Mouse (Mus musculus) midbrain, embryonic 14.5 days (tissue): ENCODE results near the gene Rgmb. TPM values are rescaled to one million over a fixed set of nuclear protein-coding genes. Genes with fewer than 3 reads are reported as not detected.

Experiments used
- ATAC-seq: fragments of 200-750 bp; cut with Nextera tagmentation; 2 replicates; pipeline ENCODE4 v1.8.0; 2017; ENCODE audit warnings: moderate number of reproducible peaks, moderate library complexity; ENCODE audit not compliant: low FRiP score, low TSS enrichment
- DNase-seq: peaks from one replicate; pipeline ENCODE4 v3.0.0-alpha.2; 2015
- H3K27ac ChIP-seq: fragments of 300-500 bp; sonication (generic); replicated peaks from 2 replicates; pipeline ENCODE4 v1.5.1; 2014; ENCODE audit warnings: mild to moderate bottlenecking, low read depth, low read length, moderate library complexity
- H3K27me3 ChIP-seq: fragments of 300-500 bp; sonication (generic); 2 replicates; pipeline ENCODE4 v1.6.1; 2014; ENCODE audit warnings: low read length, control low read depth, mixed read lengths; ENCODE audit not compliant: control insufficient read depth, insufficient read depth
- H3K36me3 ChIP-seq: fragments of 300-500 bp; sonication (generic); 2 replicates; pipeline ENCODE4 v1.6.1; 2014; ENCODE audit warnings: low read length, control low read depth; ENCODE audit not compliant: control insufficient read depth, insufficient read depth
- H3K4me1 ChIP-seq: fragments of 300-500 bp; sonication (generic); 2 replicates; pipeline ENCODE4 v1.6.1; 2014; ENCODE audit warnings: mild to moderate bottlenecking, antibody characterized with exemption, low read length, control low read depth; ENCODE audit not compliant: control insufficient read depth, insufficient read depth
- H3K4me2 ChIP-seq: fragments of 300-500 bp; sonication (generic); 2 replicates; pipeline ENCODE4 v1.6.1; 2014; ENCODE audit warnings: mild to moderate bottlenecking, low read length, moderate library complexity
- H3K4me3 ChIP-seq: fragments of 300-500 bp; sonication (generic); replicated peaks from 2 replicates; pipeline ENCODE4 v1.5.1; 2014; ENCODE audit warnings: low read depth, low read length
- H3K9ac ChIP-seq: fragments of 300-500 bp; sonication (generic); replicated peaks from 2 replicates; pipeline ENCODE4 v1.6.1; 2014; ENCODE audit warnings: mild to moderate bottlenecking, low read length, moderate library complexity
- H3K9me3 ChIP-seq: fragments of 300-500 bp; sonication (generic); 2 replicates; pipeline ENCODE4 v1.6.1; 2016; ENCODE audit warnings: low read length, control low read depth, mixed read lengths; ENCODE audit not compliant: control insufficient read depth
- WGBS: fragments of 180-500 bp; shearing (Covaris S2); extraction: QIAGEN DNeasy Blood & Tissue Kit; methylation state at CpG from one replicate; pipeline ENCODE4 v1.1.7; 2014; 5-methylcytosine and 5-hydroxymethylcytosine counted together
- polyA plus RNA-seq: library from polyadenylated mRNA; unstranded; fragments of >200 nt; fragmentation: Nextera tagmentation; extraction: Ambion mirVana; gene quantifications from 2 replicates; pipeline ENCODE4 v1.2.1, GENCODE M21; 2014

Rgmb gene
- polyA plus RNA-seq, 1 experiment from 2014 or later, result 107 TPM

- Histone ChIP-seq H3K27ac (no peak overlapping the region), H3K4me2 (no peak overlapping the region), H3K4me1 (peaks cover 12% of the 10 kb centered on the region; the same call in 1 of the 2 replicates), H3K9me3 (no peaks in the 10 kb centered on the region), H3K4me3 (no peak overlapping the region), H3K9ac (no peak overlapping the region), H3K27me3 (no peaks in the 10 kb centered on the region), H3K36me3 (no peaks in the 10 kb centered on the region)
- DNase-seq (peak; percentile 81), ATAC-seq (no peak)
- 13% methylated on average over 8 of the region's 8 CpGs for WGBS
Observed at GRCm38 (mm10) chr17:15831810-15832209, 971 bp upstream of the Rgmb start.

GRCm38 (mm10) chr17:15830171-15830765 is 571 bp downstream of the Rgmb start:
- no peaks in the 10 kb centered on the region for H3K9me3 ChIP-seq
- peak overlapping the region; percentile 76 for H3K4me2 ChIP-seq
- WGBS, result under 1% methylated on average over 34 of the region's 34 CpGs
- DNase-seq, result peak; percentile 74
- ATAC-seq, result no peak
- no peaks in the 10 kb centered on the region for H3K27me3 ChIP-seq
- peak overlapping the region; percentile 63 for H3K4me3 ChIP-seq
- peaks cover 12% of the 10 kb centered on the region; the same call in 1 of the 2 replicates for H3K4me1 ChIP-seq
- H3K36me3 ChIP-seq, result no peaks in the 10 kb centered on the region
- peak overlapping the region; percentile 72 for H3K9ac ChIP-seq
- peak overlapping the region; percentile 95 for H3K27ac ChIP-seq

GRCm38 (mm10) chr17:15829198-15830170 is 1.4 kb downstream of the Rgmb start:
- WGBS, result under 1% methylated on average over 20 of the region's 20 CpGs
- no peaks in the 10 kb centered on the region for H3K36me3 ChIP-seq

GRCm38 (mm10) chr17:15828131-15828917 is 2.5 kb downstream of the Rgmb start:
- DNase-seq (peak; percentile 83), ATAC-seq (no peak)
- Histone ChIP-seq H3K4me1 (peaks cover 23% of the 10 kb centered on the region), H3K4me2 (peak overlapping the region; percentile 82), H3K9me3 (no peaks in the 10 kb centered on the region), H3K9ac (peak overlapping the region; percentile 72; the same call in 1 of the 2 replicates), H3K4me3 (peak overlapping the region; percentile 95), H3K27me3 (no peaks in the 10 kb centered on the region), H3K27ac (peak overlapping the region; percentile 95), H3K36me3 (no peaks in the 10 kb centered on the region)
- WGBS, result 42% methylated on average over 8 of the region's 8 CpGs

More at GRCm38 (mm10) chr17:15829198-15830170, 1.4 kb downstream of the Rgmb start:
- 0 out of 2 replicates have a peak, but pooled peaks have one; percentile 1 for ATAC-seq
- Histone ChIP-seq H3K4me3 (peak overlapping the region; percentile 63), H3K27me3 (no peaks in the 10 kb centered on the region), H3K9me3 (no peaks in the 10 kb centered on the region), H3K27ac (peak overlapping the region; percentile 95), H3K4me2 (peak overlapping the region; percentile 76), H3K9ac (peak overlapping the region; percentile 72), H3K4me1 (peaks cover 15% of the 10 kb centered on the region)
- DNase-seq, result peak; percentile 76

- Histone ChIP-seq H3K36me3 (no peaks in the 10 kb centered on the region), H3K4me2 (peak overlapping the region; percentile 82), H3K9ac (peak overlapping the region; percentile 53), H3K4me3 (peak overlapping the region; percentile 95), H3K27ac (peak overlapping the region; percentile 95), H3K27me3 (no peaks in the 10 kb centered on the region), H3K9me3 (no peaks in the 10 kb centered on the region), H3K4me1 (peaks cover 34% of the 10 kb centered on the region)
- WGBS, result under 1% methylated on average over 18 of the region's 18 CpGs
- DNase-seq, result no peak
- peak; percentile 13; the same call in 1 of the 2 replicates for ATAC-seq
Observed at GRCm38 (mm10) chr17:15826928-15827327, 3.9 kb downstream of the Rgmb start.

GRCm38 (mm10) chr17:15826444-15826909 is 4.4 kb downstream of the Rgmb start:
- Histone ChIP-seq H3K9me3 (no peaks in the 10 kb centered on the region), H3K4me1 (peaks cover 35% of the 10 kb centered on the region)
- 0% methylated on average over 34 of the region's 34 CpGs for WGBS

GRCm38 (mm10) chr17:15825481-15826396 is 5.1 kb downstream of the Rgmb start:
- Histone ChIP-seq H3K9me3 (no peaks in the 10 kb centered on the region), H3K9ac (peak overlapping the region; percentile 95), H3K27me3 (no peaks in the 10 kb centered on the region), H3K36me3 (peaks cover 4% of the 10 kb centered on the region), H3K27ac (peak overlapping the region; percentile 95), H3K4me3 (peak overlapping the region; percentile 95), H3K4me1 (peaks cover 42% of the 10 kb centered on the region), H3K4me2 (peak overlapping the region; percentile 82)
- peak; percentile 72 for DNase-seq
- ATAC-seq, result peak; percentile 61
- WGBS, result under 1% methylated on average over 98 of the region's 102 CpGs

More at GRCm38 (mm10) chr17:15826444-15826909, 4.4 kb downstream of the Rgmb start:
- Histone ChIP-seq H3K4me2 (peak overlapping the region; percentile 82), H3K4me3 (peak overlapping the region; percentile 95), H3K36me3 (no peaks in the 10 kb centered on the region), H3K27ac (peak overlapping the region; percentile 95), H3K27me3 (no peaks in the 10 kb centered on the region), H3K9ac (peak overlapping the region; percentile 95)
- peak; percentile 92 for ATAC-seq
- peak; percentile 99 for DNase-seq
